Mouse (Mus musculus) skeletal muscle tissue, adult 2 months (tissue): ENCODE results near the gene Col24a1.

Experiments used
- DNase-seq: peaks from one replicate; pipeline ENCODE4 v3.0.0-alpha.2; 2012; ENCODE audit warnings: low read depth, low spot score

Gene Col24a1

GRCm38 (mm10) chr3:145462351-145462750 lies 170.1 kb downstream of the Col24a1 start:
- DNase-seq: no peak

DNA sequence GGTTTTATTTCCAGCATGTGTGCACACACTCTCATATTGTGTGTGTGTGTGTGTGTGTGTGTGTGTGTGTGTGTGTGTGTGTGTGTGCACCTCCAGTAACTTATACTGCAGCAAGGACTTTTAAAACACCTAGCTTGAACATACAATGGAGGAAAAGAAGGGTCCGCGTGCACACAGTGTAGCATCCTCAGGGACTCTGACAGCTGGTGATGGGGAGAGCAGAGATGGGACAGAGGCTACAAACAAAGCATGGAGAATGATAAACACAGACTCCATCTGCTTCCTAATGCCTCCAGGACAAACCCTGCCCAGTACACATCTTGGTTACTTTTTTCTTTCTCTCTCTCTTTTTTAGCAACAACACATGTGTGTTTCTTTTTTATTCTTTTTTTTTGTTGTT lies 171.5 kb downstream of the Col24a1 start:
- no peak for DNase-seq

DNA sequence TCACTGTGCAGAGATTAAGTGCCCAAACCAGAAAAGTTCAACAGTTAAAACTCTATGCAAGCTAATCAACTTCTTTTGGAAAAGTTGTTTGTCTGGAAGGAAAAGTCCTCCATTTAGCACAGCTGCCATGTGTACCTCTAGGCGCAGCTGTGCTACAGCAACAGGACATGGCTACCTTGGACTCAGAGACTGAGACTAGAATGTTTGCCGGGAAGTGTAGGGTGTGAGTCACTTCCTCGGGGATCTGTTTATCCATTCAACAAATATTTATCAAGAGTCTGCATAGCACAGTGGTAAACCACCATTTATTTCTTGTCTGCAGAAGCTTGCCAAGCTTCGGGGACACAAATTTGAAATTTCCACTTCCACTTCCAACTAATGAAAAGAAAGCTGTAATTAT lies 178.8 kb downstream of the Col24a1 start:
- DNase-seq: peak; percentile 10

GRCm38 (mm10) chr3:145474163-145474562 lies 181.9 kb downstream of the Col24a1 start:
- no peak for DNase-seq

GRCm38 (mm10) chr3:145476634-145477033 lies 184.4 kb downstream of the Col24a1 start:
- DNase-seq: no peak

GRCm38 (mm10) chr3:145477074-145477473 lies 184.8 kb downstream of the Col24a1 start:
- DNase-seq: no peak

GRCm38 (mm10) chr3:145478446-145478845 lies 186.2 kb downstream of the Col24a1 start:
- DNase-seq: no peak

DNA sequence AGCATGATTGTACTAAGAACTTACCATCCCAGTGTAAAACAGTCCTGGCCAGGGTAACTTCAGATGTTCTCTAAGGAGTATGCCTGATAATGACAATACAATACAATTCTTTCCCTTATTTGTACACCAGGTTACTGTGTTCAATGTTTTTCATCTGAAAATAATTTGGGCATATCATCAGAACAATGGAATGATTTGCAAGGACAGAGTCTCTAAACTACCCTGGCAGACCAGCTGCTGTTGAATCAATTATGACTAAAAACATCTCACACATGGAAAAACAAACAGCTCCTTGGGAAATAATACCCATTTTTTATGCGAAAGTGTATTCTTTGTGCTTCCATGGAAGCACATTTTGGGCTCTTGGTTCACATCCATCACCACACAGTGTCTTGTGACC lies 198.0 kb downstream of the Col24a1 start:
- DNase-seq: peak; percentile 29

DNA sequence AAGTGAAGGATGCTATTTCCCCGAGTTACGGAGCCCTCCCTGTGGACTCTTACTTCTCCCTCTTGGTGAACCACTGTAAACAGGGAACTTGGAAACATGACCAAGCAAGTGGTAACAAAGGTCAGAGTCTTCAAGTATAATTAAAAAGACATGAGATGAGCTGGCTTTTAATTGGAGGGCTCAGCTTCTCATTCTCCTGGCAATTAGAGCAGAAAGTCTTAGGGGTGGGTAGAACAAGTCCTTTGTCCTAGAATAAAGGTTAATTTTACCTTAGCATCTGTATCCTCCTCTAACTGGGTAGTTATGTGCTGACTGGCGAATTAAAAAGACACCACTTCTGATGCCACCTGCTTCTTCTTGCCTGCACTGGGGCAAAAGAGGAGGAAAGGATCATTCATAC lies 199.1 kb downstream of the Col24a1 start:
- no peak for DNase-seq

DNA sequence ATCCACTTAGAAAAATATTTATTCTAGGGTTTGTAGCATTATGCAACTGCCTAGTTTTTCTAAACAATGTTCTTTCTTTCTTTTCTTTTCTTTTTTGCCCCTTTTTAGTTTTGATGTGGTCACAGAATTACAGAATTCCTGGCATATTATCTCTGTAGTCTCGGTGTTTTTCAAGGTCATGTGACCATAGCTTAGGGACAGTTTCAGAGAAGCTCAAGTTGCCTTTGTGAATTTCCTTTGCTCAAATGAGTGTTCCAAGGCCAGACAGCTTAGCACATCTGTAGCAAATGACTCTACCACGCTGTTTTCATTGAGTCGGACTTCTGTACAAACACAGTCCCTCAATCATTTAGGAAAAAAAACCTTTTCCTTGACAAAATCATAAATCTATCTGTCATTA lies 205.9 kb downstream of the Col24a1 start:
- peak; percentile 27 for DNase-seq

DNA sequence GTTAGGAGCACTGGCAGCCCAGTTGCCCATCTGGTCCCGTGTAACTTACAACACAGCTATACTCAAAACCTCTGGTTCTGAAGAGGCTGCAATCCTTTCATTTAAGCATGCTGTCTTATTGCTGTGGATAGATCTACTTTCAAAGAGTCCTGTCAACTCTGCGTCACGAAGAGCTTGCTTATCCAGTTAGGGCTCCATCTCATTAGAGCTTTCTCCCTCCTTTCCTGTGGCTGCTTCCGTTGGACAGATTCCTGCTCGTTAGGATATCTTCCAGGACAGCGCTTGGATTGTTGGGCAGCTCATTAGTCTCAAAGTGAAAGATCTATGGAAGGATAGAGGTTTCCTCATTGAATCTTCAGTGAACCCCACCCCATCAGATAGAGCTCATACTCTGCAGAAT lies 206.6 kb downstream of the Col24a1 start:
- DNase-seq: no peak

DNA sequence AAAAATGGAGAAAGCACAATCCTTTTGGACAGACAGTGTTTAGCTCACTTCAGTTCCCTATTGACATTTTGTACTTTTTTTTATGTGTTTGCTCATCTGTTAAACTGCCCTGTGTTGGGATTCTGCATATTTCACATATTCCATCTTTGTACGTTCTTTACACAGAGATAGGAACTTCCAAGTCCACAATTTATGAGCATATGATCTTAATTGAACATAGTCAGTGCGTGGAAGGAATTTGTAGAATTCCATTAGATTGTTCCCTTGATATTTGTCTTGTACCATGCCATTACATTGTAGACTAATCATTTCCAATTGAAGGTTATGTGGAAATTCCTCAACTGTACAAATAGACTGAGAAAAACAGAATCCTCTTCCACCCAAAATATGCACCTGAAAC lies 212.6 kb downstream of the Col24a1 start:
- no peak for DNase-seq

DNA sequence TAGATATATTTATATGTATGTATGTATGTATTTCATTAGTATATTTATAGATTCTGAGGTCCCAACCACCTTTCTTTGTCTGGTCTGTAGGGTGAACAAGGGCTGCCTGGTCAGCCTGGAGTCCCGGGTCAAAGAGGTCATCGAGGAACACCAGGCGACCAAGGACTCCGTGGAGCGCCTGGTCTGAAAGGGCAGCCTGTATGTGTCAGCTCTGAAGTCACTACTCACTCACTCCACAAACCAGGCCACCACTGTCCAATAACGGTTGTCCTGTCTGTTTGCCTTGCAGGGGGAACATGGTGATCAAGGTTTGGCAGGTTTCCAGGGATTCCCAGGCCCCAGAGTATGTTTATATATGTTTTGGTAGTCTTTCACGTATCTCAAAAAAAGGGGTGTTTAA lies 216.3 kb downstream of the Col24a1 start:
- no peak for DNase-seq

GRCm38 (mm10) chr3:145514197-145514596 lies 221.9 kb downstream of the Col24a1 start:
- peak; percentile 30 for DNase-seq

- DNase-seq: no peak
Measured at GRCm38 (mm10) chr3:145521528-145522080, 229.3 kb downstream of the Col24a1 start.

DNA sequence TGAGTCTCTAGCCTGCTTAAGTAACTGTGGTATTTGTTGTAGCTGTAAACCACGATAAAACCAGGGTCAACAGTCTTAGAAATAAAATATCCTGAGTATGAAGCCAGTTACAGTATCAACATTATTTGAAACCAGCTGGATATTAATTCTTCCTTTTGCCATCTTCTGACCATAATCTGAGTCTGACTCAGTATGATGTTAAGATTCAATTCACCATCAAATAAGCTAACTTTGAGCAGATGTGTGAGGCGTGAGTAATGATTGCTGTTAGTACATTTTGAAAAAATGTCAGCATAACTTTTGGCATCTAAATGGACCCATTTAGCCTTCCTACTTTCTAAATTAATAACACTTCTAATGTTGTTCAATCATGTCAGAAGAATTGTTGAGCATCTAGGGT lies 230.0 kb downstream of the Col24a1 start:
- DNase-seq: no peak

DNA sequence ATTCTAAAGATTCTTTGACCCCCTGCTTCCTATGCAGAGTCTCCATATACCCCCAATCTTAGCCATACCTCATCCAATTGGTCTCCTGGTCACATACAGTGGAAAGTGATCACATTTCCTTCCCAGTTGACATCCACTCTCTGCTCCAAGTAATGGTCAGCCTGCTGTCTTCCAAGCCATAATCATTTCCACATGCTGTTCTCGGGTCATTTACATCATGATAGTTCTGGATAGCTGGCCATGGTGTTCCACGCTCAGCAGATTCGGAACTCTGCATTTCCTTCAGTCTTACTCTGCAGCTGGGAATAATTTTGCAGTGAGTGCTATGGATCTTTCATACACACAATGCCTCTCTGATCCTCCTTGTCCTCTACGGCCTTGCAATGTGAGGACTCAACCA lies 233.0 kb downstream of the Col24a1 start:
- DNase-seq: peak; percentile 59

- DNase-seq: no peak
Measured at GRCm38 (mm10) chr3:145537870-145538269, 245.6 kb downstream of the Col24a1 start.

DNA sequence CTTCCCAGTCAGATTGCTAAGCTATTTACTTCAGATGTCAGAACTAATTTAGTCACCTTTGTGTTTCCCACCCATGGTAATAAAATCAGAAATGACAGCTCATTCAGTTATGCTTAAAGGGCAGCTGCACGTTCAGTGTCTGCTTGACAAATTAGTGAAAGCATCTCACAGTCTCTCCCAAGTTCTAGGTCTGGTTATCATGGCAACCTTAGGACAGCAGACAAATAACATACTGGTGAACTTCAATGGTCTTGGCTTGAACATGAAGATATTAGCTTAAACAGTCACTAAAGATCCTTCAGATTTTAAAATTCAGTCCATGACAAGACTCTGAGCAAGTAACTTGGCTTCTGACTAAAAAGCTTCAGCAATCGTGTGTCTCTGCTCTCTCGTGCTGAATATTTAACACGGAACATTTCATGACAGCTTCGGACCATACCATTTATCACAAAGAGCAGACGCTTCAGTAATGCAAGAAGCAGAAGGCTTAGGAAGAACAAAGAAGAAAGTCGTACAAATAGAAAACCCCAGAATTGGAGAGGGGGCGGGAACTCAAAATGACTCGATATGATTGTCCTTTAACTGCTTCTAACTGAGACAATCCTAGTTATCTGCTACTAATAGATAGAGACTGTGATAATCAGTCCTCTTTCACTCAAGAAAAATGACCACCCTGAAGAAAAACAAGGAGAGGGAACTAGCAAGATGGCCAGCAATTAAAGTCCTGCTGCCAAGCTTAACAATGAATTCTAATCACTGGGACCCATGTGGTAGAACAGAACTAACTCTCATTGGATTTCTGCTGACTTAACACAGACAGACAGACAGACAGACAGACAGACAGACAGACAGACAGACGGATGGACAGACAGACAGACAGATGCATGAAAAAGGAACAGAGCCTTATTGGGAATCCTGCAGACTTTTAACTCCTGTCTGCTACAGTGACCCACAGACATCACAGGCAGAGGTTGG lies 256.5 kb downstream of the Col24a1 start:
- DNase-seq: no peak

DNA sequence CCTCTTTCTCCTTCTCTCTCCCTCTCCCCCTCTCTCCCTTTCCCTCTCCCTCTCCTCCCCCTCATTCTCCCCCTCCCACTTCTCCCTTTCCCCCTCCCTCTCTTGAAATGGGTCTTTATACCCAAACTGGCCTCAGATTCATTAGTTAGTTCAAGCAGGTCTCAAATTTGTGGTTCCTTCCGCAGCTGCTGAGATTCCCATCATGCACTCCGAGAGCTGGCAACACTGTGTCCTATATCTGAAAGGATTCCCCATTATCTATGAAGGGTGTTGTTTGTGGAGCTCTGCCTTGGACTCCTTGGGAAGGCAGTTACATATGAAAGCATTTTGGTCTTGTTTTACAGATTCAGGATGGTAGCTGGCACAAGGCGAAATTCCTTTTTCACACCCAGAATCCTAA lies 257.9 kb downstream of the Col24a1 start:
- DNase-seq: no peak

DNA sequence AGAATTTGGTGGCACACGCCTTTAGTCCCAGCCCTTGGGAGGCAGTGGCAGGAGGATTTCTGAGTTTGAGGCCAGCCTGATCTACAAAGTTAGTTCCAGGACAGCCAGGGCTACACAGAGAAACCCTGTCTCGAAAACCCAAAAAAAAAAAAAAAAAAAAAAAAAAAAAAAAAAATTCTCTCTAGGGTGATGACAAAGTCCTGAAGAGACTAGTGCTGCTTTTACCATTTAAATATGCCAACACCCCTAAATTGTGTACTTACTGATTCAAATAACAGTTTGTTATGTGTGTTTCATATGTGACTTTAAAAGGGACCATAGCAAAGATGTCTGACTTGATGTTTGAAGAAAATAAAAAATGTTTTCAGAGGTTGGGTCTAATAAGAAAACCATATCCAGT lies 262.1 kb downstream of the Col24a1 start:
- DNase-seq: no peak

- no peak for DNase-seq
Measured at GRCm38 (mm10) chr3:145556206-145556605, 263.9 kb downstream of the Col24a1 start.

DNA sequence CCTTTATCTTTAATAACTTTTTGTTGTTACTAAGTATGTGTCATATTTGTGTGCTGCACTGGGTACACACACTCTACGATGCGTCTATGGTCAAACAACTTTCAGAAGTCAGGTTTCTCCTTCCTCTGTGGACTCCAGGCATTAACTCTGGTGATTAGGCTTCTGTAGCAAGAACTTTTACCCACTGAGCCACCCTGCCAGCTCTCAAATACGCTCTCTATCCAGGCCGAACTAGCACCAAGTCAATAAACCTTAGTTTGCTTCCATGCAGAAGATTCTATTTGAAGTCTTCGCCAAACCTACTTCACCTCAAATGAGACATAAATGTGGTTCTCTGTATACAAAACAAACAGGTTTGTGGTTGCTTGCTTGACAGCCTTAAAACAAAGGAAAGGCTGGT lies 267.4 kb downstream of the Col24a1 start:
- no peak for DNase-seq
